Mouse (Mus musculus): ENCODE measurements around the gene Ercc1. TPM values are rescaled to one million over a fixed set of nuclear protein-coding genes. Genes with fewer than 3 reads are reported as not detected.

The Ercc1 gene
- polyA plus RNA-seq, 1 experiment = 46.6 TPM

DNA sequence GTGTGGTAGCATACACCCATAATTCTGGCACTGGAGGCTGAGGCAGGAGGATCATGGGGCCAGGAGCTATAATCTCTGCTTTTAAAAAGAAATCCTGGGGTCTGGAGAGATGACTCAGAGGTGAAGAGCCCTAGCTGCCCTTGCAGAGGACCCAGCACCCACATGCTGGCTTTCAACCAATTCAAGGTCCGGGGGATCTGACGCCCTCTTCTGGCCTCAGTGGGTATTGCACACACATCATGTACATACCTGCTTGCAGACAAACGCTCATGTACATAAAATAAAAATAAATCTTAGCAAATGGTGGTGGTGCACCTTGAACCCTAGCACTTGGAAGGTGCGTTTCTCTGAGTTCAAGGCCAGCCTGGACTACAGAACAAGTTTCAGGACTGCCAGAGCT lies 56.4 kb downstream of the Ercc1 start:
- WGBS = 79% methylated on average over 4 of the region's 4 CpGs
- TF ChIP-seq CTCF (IDR thresholded peaks at IDR 0.05; ENCODE audit: insufficient read depth, low read length) (no peak), POLR2A (IDR thresholded peaks at IDR 0.05; ENCODE audit: borderline replicate concordance, extremely low read depth, low read depth, low read length) (no peak)
- DNase-seq = no peak
- Histone ChIP-seq H3K4me3 (replicated peaks; ENCODE audit: extremely low read depth, low read depth, low read length) (no peak overlapping the region), H3K4me1 (ENCODE audit: control insufficient read depth, insufficient read depth, low read length) (no peaks in the 10 kb centered on the region)

DNA sequence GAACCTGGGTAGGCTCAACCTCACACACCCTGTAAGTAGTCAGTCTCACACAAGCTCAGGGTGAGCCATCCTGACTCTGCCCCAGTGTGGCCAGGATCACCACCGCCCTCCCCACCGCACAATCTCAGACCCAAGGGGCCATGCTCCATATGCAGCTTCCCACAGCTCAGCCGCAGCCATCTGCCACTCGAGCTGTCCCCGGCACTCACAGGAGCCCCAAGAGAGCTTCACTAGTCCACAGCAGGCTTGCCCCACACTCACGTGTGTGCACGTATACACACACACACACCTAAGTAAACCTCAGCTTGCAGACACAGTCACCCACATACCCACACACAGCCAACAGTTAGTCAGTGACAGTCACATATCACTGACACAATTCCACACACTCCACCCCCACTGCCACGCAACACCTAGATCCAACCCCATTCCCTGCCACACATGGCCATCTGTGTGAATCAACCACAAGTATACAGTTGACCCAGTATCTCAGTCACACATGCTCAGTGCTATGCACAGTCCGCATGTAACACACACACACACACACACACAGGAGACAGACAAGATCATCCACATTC lies 58.0 kb downstream of the Ercc1 start:
- H3K4me1 ChIP-seq (ENCODE audit: control insufficient read depth, insufficient read depth, low read length) = no peaks in the 10 kb centered on the region
- WGBS = 77% methylated on average over 9 of the region's 9 CpGs
- no peak for DNase-seq
- no peak for TF ChIP-seq POLR2A (IDR thresholded peaks at IDR 0.05; ENCODE audit: borderline replicate concordance, extremely low read depth, low read depth, low read length)
- TF ChIP-seq CTCF (IDR thresholded peaks at IDR 0.05; ENCODE audit: insufficient read depth, low read length) = no peak
- H3K4me3 ChIP-seq (replicated peaks; ENCODE audit: extremely low read depth, low read depth, low read length) = no peak overlapping the region

DNA sequence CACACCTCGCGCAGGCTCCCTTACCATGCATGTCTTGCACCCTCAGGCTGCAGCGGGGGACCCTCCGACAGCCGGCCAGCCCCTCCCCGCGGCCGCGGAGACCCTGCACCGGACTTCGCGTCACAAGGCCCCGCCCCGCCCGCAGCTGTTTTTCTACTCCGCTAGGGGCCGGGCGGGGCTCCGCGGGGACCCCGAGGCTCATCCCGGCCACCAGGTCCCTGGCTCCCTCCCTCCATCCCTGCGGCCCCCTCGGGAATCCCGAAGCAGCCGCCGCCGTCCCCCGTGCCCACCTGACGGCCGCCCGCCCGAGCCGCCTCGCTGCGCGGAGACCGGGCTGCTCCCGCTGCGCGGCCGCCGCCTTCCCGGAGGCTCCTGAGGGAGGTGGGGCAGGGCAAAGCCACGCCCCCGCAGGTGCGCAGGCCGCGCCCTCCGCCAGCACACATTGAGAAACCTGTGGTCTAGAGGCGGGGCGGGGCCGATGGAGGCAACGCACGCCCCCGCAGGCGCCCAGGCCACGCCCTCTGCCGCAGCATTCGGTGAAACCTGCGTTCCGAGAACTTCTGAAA lies 59.2 kb downstream of the Ercc1 start, which contains the start of gene Klc3:
TSS of gene Klc3 (minus strand) at position 374 of the 566 bp plus-strand sequence.
- peak; percentile 78 for DNase-seq
- WGBS = 2% methylated on average over 62 of the region's 62 CpGs

DNA sequence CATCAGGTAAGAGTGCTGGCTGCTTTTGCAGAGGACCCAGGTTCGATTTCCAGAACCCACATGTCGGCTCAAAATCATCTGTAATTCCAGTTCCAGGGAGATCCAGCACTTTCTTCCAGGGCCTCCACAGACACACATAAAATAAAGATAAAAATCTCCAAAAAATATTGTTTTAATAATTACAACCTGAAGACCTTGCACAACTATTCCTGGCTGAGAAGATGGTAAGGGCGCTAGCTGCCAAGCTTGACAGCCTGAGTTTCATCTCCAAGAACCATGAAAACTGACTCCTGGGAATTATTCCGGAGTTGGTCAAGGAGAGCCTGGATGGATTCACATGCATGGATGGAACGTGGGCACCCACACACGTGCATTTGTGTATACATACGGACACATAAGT lies 59.9 kb downstream of the Ercc1 start, which contains the start of gene Ckm:
TSS of gene Ckm (plus strand) at position 301 of the 400 bp plus-strand sequence.
- Histone ChIP-seq H3K4me1 (ENCODE audit: control insufficient read depth, insufficient read depth, low read length) (no peaks in the 10 kb centered on the region), H3K4me3 (replicated peaks; ENCODE audit: extremely low read depth, low read depth, low read length) (peak within 1 kb of the TSS; percentile 8)
- DNase-seq = no peak
- TF ChIP-seq CTCF (IDR thresholded peaks at IDR 0.05; ENCODE audit: insufficient read depth, low read length) (no peak), POLR2A (IDR thresholded peaks at IDR 0.05; ENCODE audit: borderline replicate concordance, extremely low read depth, low read depth, low read length) (no peak)
- WGBS = 47% methylated on average over 7 of the region's 7 CpGs

More for the DNA sequence above, 59.2 kb downstream of the Ercc1 start, which contains the start of gene Klc3:
- peak within 1 kb of the TSS; percentile 8 for H3K4me3 ChIP-seq (replicated peaks; ENCODE audit: extremely low read depth, low read depth, low read length)
- H3K4me1 ChIP-seq (ENCODE audit: control insufficient read depth, insufficient read depth, low read length) = no peaks in the 10 kb centered on the region
- TF ChIP-seq CTCF (IDR thresholded peaks at IDR 0.05; ENCODE audit: insufficient read depth, low read length) = no peak
- no peak for TF ChIP-seq POLR2A (IDR thresholded peaks at IDR 0.05; ENCODE audit: borderline replicate concordance, extremely low read depth, low read depth, low read length)

DNA sequence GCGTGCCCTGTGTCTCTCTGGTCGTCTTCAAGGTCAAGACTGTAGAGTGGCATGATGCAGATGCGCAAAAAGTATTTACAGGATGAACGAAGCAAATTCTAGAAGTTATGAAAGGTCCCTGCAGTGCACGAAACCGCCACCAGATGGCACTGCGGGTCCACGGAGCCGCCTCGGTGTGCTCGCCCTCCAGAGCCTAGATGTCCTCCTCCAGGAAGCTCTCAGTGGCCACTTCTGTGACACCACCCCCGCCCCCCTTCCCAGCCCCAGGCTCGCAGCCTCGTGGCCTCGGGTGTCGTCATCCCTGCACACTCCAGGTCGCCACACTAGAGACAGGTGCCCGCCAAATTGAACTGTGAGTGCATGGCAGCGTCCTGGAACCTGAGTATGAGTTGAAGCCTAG lies 60.8 kb downstream of the Ercc1 start:
- TF ChIP-seq POLR2A (IDR thresholded peaks at IDR 0.05; ENCODE audit: borderline replicate concordance, extremely low read depth, low read depth, low read length) (no peak; the same call in 1 of the 2 replicates), CTCF (IDR thresholded peaks at IDR 0.05; ENCODE audit: insufficient read depth, low read length) (peak; percentile 96)
- DNase-seq = peak; percentile 88
- whole genome bisulfite sequencing = 3% methylated on average over 19 of the region's 19 CpGs
- Histone ChIP-seq H3K4me1 (ENCODE audit: control insufficient read depth, insufficient read depth, low read length) (no peaks in the 10 kb centered on the region), H3K4me3 (replicated peaks; ENCODE audit: extremely low read depth, low read depth, low read length) (no peak overlapping the region)

Other genes with a start within 250 kb of the Ercc1 start
- gene Gm4969, start 226.4 kb upstream of the Ercc1 start, polyA plus RNA-seq (2012; rRNA removed) = not detected in 2 replicates
- 10.7 and 12.3 TPM in 2 replicates for gene Fbxo46, start 224.9 kb upstream of the Ercc1 start, polyA plus RNA-seq (2012; rRNA removed)
- 11.1 and 14.9 TPM in 2 replicates for gene Qpctl, start 195.5 kb upstream of the Ercc1 start, polyA plus RNA-seq (2012; rRNA removed)
- 16.2 and 20.1 TPM in 2 replicates for gene Snrpd2, start 195.1 kb upstream of the Ercc1 start, polyA plus RNA-seq (2012; rRNA removed)
- 0.19 and 0.24 TPM in 2 replicates for gene Gipr, start 178.7 kb upstream of the Ercc1 start, polyA plus RNA-seq (2012; rRNA removed)
- 73.7 and 81.5 TPM in 2 replicates for gene Eml2, start 168.4 kb upstream of the Ercc1 start, polyA plus RNA-seq (2012; rRNA removed)
- gene Gpr4, start 132.2 kb upstream of the Ercc1 start, polyA plus RNA-seq (2012; rRNA removed) = 21.6 and 29.5 TPM in 2 replicates
- 24.6 and 27.6 TPM in 2 replicates for gene Opa3, start 116.4 kb upstream of the Ercc1 start, polyA plus RNA-seq (2012; rRNA removed)
- gene Vasp, start 73.0 kb upstream of the Ercc1 start, polyA plus RNA-seq (2012; rRNA removed) = 194 TPM in 2 replicates
- gene Ppm1n, start 64.7 kb upstream of the Ercc1 start, polyA plus RNA-seq (2012; rRNA removed) = 0.23 and 0.36 TPM in 2 replicates
- 56.3 and 76.2 TPM in 2 replicates for gene Rtn2, start 62.2 kb upstream of the Ercc1 start, polyA plus RNA-seq (2012; rRNA removed)
- 4.0 and 4.6 TPM in 2 replicates for gene Fosb, start 34.7 kb upstream of the Ercc1 start, polyA plus RNA-seq (2012; rRNA removed)
- gene Cd3eap, start 14.7 kb downstream of the Ercc1 start, polyA plus RNA-seq (2012; rRNA removed) = 4.6 and 5.2 TPM in 2 replicates
- gene Ppp1r13l, start 15.0 kb downstream of the Ercc1 start, polyA plus RNA-seq (2012; rRNA removed) = 10.0 and 17.8 TPM in 2 replicates
- gene Ercc2, start 37.2 kb downstream of the Ercc1 start, polyA plus RNA-seq (2012; rRNA removed) = 43.3 and 44.6 TPM in 2 replicates
- 14.1 and 18.2 TPM in 2 replicates for gene Klc3, start 59.3 kb downstream of the Ercc1 start, polyA plus RNA-seq (2012; rRNA removed)
- 88.3 and 1,345 TPM in 2 replicates for gene Ckm, start 60.0 kb downstream of the Ercc1 start, polyA plus RNA-seq (2012; rRNA removed)
- 29.2 and 34.3 TPM in 2 replicates for gene Mark4, start 114.0 kb downstream of the Ercc1 start, polyA plus RNA-seq (2012; rRNA removed)
- 2.7 and 3.4 TPM in 2 replicates for gene Exoc3l2, start 118.6 kb downstream of the Ercc1 start, polyA plus RNA-seq (2012; rRNA removed)
- 12.2 and 12.9 TPM in 2 replicates for gene Bloc1s3, start 163.6 kb downstream of the Ercc1 start, polyA plus RNA-seq (2012; rRNA removed)
- gene Trappc6a, start 163.6 kb downstream of the Ercc1 start, polyA plus RNA-seq (2012; rRNA removed) = 63.1 and 93.4 TPM in 2 replicates
- 0.62 and 17.3 TPM in 2 replicates for gene Nkpd1, start 173.1 kb downstream of the Ercc1 start, polyA plus RNA-seq (2012; rRNA removed)
- gene Ppp1r37, start 218.3 kb downstream of the Ercc1 start, polyA plus RNA-seq (2012; rRNA removed) = 113 and 121 TPM in 2 replicates
- gene Zfp296, start 232.5 kb downstream of the Ercc1 start, polyA plus RNA-seq (2012; rRNA removed) = 4.3 and 5.0 TPM in 2 replicates
- 99.2 and 132 TPM in 2 replicates for gene Gemin7, start 232.8 kb downstream of the Ercc1 start, polyA plus RNA-seq (2012; rRNA removed)

Measured in lung, adult 2 months (tissue).